Mouse (Mus musculus): ENCODE data around the gene Ints7. TPM values are rescaled to one million over a fixed set of nuclear protein-coding genes. Genes with fewer than 3 reads are reported as not detected.

The Ints7 gene
- polyA plus RNA-seq, 1 experiment from 2014 or later = 64.4 TPM

GRCm38 (mm10) chr1:191640146-191640545 is 64.7 kb downstream of the Ints7 start:
- Histone ChIP-seq H3K9ac (no peak overlapping the region), H3K27me3 (peaks cover 4% of the 10 kb centered on the region; the same call in 1 of the 2 replicates), H3K36me3 (no peaks in the 10 kb centered on the region), H3K4me3 (no peak overlapping the region), H3K9me3 (replicated peaks) (no peaks in the 10 kb centered on the region), H3K27ac (no peak overlapping the region), H3K4me1 (peaks cover 12% of the 10 kb centered on the region), H3K4me2 (replicated peaks) (no peak overlapping the region)
- no peak for ATAC-seq (ENCODE audit: low FRiP score)
- WGBS = 79% methylated on average over 2 of the region's 2 CpGs

- WGBS = 61% methylated on average over 3 of the region's 3 CpGs
These were observed 65.4 kb downstream of the Ints7 start for GRCm38 (mm10) chr1:191640848-191641247.

DNA sequence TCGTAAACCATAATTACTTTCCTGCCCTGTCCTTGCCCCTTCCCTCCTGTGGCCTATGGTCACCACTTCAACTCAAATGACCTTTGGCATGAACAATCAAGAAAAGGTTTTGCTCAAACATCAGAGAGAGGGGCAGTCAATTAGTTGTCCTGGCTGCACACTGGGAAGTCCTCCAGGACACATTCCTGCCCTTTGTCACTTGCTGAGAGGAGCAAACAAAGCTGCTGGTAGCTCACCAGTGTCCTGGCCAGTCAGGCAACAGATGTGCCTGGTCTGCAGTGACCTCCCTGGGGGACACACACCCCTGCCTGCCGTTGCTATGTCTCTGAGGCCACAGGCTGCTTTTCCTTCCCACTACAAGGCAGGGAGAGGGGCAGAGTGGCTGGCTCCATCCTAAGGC is 66.0 kb downstream of the Ints7 start:
- no peak overlapping the region for H3K27ac ChIP-seq
- ATAC-seq (ENCODE audit: low FRiP score) = no peak

More at GRCm38 (mm10) chr1:191640848-191641247, 65.4 kb downstream of the Ints7 start:
- no peak overlapping the region for H3K4me2 ChIP-seq (replicated peaks)
- H3K4me3 ChIP-seq = no peak overlapping the region
- no peak overlapping the region for H3K27ac ChIP-seq
- no peak overlapping the region for H3K9ac ChIP-seq
- no peaks in the 10 kb centered on the region for H3K36me3 ChIP-seq
- peaks cover 12% of the 10 kb centered on the region for H3K4me1 ChIP-seq
- peaks cover 4% of the 10 kb centered on the region; the same call in 1 of the 2 replicates for H3K27me3 ChIP-seq
- no peaks in the 10 kb centered on the region for H3K9me3 ChIP-seq (replicated peaks)
- ATAC-seq (ENCODE audit: low FRiP score) = no peak

GRCm38 (mm10) chr1:191642903-191643302 is 67.5 kb downstream of the Ints7 start:
- 63% methylated on average over 4 of the region's 4 CpGs for WGBS
- Histone ChIP-seq H3K4me2 (replicated peaks) (no peak overlapping the region), H3K4me1 (peaks cover 12% of the 10 kb centered on the region), H3K27ac (no peak overlapping the region), H3K27me3 (peaks cover 4% of the 10 kb centered on the region; the same call in 1 of the 2 replicates), H3K9me3 (replicated peaks) (no peaks in the 10 kb centered on the region), H3K4me3 (no peak overlapping the region), H3K36me3 (no peaks in the 10 kb centered on the region), H3K9ac (no peak overlapping the region)
- no peak for ATAC-seq (ENCODE audit: low FRiP score)

More for the DNA sequence above, 66.0 kb downstream of the Ints7 start:
- Histone ChIP-seq H3K4me3 (no peak overlapping the region), H3K4me2 (replicated peaks) (no peak overlapping the region), H3K9ac (no peak overlapping the region), H3K36me3 (no peaks in the 10 kb centered on the region), H3K9me3 (replicated peaks) (no peaks in the 10 kb centered on the region), H3K4me1 (peaks cover 12% of the 10 kb centered on the region), H3K27me3 (peaks cover 4% of the 10 kb centered on the region; the same call in 1 of the 2 replicates)
- 3% methylated on average over 2 of the region's 2 CpGs for WGBS

DNA sequence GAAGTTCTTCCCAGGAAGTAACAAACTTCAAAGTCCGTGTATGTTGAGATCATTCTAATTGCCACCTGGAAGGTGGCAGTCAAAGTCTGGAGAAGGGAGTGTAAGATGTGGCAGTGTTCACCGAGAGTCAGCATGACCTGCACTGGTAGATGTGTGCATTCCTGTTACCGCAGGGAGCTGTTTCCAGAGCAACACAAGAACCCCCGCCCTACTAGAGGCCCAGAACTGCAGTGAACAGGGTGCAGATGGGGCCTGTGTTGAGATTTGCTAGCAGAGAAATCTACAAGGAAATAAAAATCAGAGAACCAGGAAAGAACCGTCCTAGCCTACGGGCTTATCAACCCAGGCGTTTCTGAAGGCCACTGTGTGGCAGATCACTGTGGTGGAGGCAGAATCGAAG is 70.5 kb downstream of the Ints7 start:
- H3K4me2 ChIP-seq (replicated peaks) = no peak overlapping the region
- peaks cover 4% of the 10 kb centered on the region; the same call in 1 of the 2 replicates for H3K27me3 ChIP-seq
- H3K36me3 ChIP-seq = no peaks in the 10 kb centered on the region
- peaks cover 12% of the 10 kb centered on the region for H3K4me1 ChIP-seq
- H3K9me3 ChIP-seq (replicated peaks) = no peaks in the 10 kb centered on the region
- 62% methylated on average over 8 of the region's 8 CpGs for WGBS
- no peak overlapping the region for H3K9ac ChIP-seq
- H3K27ac ChIP-seq = no peak overlapping the region
- no peak overlapping the region for H3K4me3 ChIP-seq
- no peak for ATAC-seq (ENCODE audit: low FRiP score)

GRCm38 (mm10) chr1:191647590-191647989 is 72.2 kb downstream of the Ints7 start:
- 88% methylated on average over 3 of the region's 3 CpGs for WGBS
- Histone ChIP-seq H3K4me2 (replicated peaks) (no peak overlapping the region), H3K36me3 (no peaks in the 10 kb centered on the region), H3K27ac (no peak overlapping the region), H3K4me3 (no peak overlapping the region), H3K9me3 (replicated peaks) (no peaks in the 10 kb centered on the region), H3K27me3 (no peaks in the 10 kb centered on the region), H3K4me1 (peaks cover 5% of the 10 kb centered on the region), H3K9ac (no peak overlapping the region)
- ATAC-seq (ENCODE audit: low FRiP score) = no peak

GRCm38 (mm10) chr1:191659441-191659840 is 84.0 kb downstream of the Ints7 start:
- Histone ChIP-seq H3K4me3 (no peak overlapping the region), H3K9ac (no peak overlapping the region), H3K36me3 (no peaks in the 10 kb centered on the region), H3K4me1 (no peaks in the 10 kb centered on the region), H3K4me2 (replicated peaks) (no peak overlapping the region), H3K9me3 (replicated peaks) (no peaks in the 10 kb centered on the region), H3K27me3 (no peaks in the 10 kb centered on the region), H3K27ac (no peak overlapping the region)
- ATAC-seq (ENCODE audit: low FRiP score) = no peak
- WGBS = 66% methylated on average over 3 of the region's 3 CpGs

DNA sequence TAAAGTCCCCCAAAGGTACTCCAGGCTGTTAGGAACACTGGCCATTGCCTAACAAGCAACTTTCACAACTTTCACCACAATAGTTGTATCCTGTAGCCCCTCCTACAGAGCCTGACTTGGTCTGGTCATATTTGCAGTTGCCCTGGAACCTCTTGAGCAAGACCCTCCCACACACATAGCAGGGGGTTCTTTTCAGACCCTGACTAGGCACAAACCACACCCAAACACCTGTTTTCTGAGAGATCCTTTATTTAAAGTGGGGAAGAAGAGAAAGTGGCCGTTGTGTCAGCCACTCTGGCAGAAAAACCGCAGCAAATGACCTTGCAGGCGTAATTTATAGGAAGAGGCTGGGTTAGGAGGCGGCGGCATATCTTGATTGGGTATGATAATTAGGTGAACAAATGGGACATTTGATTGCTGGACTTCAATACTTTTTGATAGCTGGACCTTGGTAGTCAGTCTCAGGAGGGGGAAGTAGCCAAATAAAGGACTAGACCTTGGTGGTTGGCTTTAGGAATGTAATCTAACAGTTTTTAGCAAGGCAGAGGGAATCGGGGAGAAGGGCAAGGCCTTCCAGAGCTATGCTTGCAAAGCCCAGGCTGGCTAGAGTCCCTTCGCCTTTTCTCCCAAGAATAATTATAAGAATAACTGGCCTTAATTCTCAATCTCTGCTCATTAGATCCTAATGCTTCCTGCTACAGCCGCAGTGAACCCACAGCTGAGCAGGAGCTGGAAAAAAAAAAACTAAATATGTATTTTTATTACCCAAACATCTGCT is 85.8 kb downstream of the Ints7 start:
- Histone ChIP-seq H3K4me3 (no peak overlapping the region), H3K4me1 (no peaks in the 10 kb centered on the region), H3K27me3 (no peaks in the 10 kb centered on the region), H3K9ac (no peak overlapping the region), H3K27ac (no peak overlapping the region), H3K36me3 (no peaks in the 10 kb centered on the region), H3K9me3 (replicated peaks) (no peaks in the 10 kb centered on the region), H3K4me2 (replicated peaks) (no peak overlapping the region)
- WGBS = 79% methylated on average over 8 of the region's 8 CpGs
- no peak for ATAC-seq (ENCODE audit: low FRiP score)

- no peak for ATAC-seq (ENCODE audit: low FRiP score)
- Histone ChIP-seq H3K9me3 (replicated peaks) (no peaks in the 10 kb centered on the region), H3K27me3 (no peaks in the 10 kb centered on the region), H3K4me3 (no peak overlapping the region), H3K27ac (no peak overlapping the region), H3K9ac (no peak overlapping the region), H3K4me1 (no peaks in the 10 kb centered on the region), H3K4me2 (replicated peaks) (no peak overlapping the region), H3K36me3 (no peaks in the 10 kb centered on the region)
- 77% methylated on average over 9 of the region's 9 CpGs for WGBS
These were observed 86.9 kb downstream of the Ints7 start for GRCm38 (mm10) chr1:191662178-191662898.

GRCm38 (mm10) chr1:191662899-191663500 is 87.6 kb downstream of the Ints7 start:
- no peak for ATAC-seq (ENCODE audit: low FRiP score)
- 67% methylated on average over 8 of the region's 8 CpGs for WGBS
- no peaks in the 10 kb centered on the region for H3K27me3 ChIP-seq
- H3K4me3 ChIP-seq = no peak overlapping the region
- no peak overlapping the region for H3K9ac ChIP-seq
- H3K4me2 ChIP-seq (replicated peaks) = no peak overlapping the region
- H3K36me3 ChIP-seq = no peaks in the 10 kb centered on the region
- H3K27ac ChIP-seq = no peak overlapping the region
- no peaks in the 10 kb centered on the region for H3K4me1 ChIP-seq
- no peaks in the 10 kb centered on the region for H3K9me3 ChIP-seq (replicated peaks)

DNA sequence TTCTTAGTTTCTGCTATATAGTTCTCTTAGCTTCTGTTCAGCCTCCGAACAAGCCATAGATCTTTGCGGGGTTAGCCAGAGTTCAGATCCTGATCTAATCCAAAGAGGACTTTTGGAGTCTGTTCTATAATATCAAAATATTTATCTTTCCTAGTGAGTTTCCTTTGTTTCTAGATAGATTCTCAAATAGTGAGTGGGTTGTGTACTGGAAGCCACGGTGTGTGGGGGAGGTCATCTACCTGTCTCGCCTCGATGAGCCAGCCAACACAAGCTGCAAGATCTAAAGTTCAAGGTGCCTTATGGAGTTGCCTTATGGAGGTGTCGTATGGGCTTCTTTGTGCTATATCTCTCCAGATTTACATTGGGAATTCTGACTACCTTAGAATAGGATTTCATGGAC is 88.2 kb downstream of the Ints7 start:
- no peak overlapping the region for H3K9ac ChIP-seq
- WGBS = 89% methylated on average over 6 of the region's 6 CpGs
- H3K27ac ChIP-seq = no peak overlapping the region
- H3K27me3 ChIP-seq = no peaks in the 10 kb centered on the region
- no peak for ATAC-seq (ENCODE audit: low FRiP score)
- no peaks in the 10 kb centered on the region for H3K4me1 ChIP-seq
- no peaks in the 10 kb centered on the region for H3K36me3 ChIP-seq
- no peak overlapping the region for H3K4me2 ChIP-seq (replicated peaks)
- H3K4me3 ChIP-seq = no peak overlapping the region
- no peaks in the 10 kb centered on the region for H3K9me3 ChIP-seq (replicated peaks)

DNA sequence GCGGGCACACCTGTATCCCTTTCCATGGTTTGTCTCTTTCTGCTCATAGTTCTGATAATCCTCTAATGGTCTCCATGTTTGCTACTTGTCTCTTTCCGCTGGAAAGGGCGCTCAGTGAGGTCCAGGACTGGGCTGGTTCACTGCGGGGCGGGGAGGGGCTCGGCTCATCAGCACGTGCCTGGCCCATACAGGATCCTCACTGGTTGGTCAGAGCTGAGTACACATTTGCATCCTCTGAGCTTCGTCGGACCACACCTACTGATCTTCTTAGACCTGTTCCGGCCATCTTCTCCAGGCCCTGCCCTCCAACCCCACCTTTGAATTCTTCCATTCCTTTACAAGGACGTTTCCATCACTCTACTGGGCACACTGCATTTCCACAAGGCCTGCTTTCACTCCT is 90.9 kb downstream of the Ints7 start:
- Histone ChIP-seq H3K27me3 (no peaks in the 10 kb centered on the region), H3K9ac (no peak overlapping the region), H3K4me1 (no peaks in the 10 kb centered on the region), H3K9me3 (replicated peaks) (no peaks in the 10 kb centered on the region), H3K4me2 (replicated peaks) (no peak overlapping the region), H3K4me3 (no peak overlapping the region), H3K27ac (no peak overlapping the region), H3K36me3 (no peaks in the 10 kb centered on the region)
- no peak for ATAC-seq (ENCODE audit: low FRiP score)
- WGBS = 82% methylated on average over 11 of the region's 11 CpGs
